Mouse (Mus musculus) MEL (cell line): Measurements from ENCODE around the gene Pih1d2.

Source experiments
- BHLHE40 ChIP-seq: IDR thresholded peaks from 2 replicates; pipeline ENCODE4 v1.6.1; 2012; ENCODE audit warnings: low read depth, mild to moderate bottlenecking, inconsistent platforms, low read length, improper control_type of control experiment, borderline replicate concordance
- CTCF ChIP-seq, 3 experiments: IDR thresholded peaks in 2 of 3; conservative IDR thresholded peaks in 1 of 3; 2 replicates each; pipeline ENCODE4 v1.5.1; 2011 to 2012; ENCODE audit warnings: low read length in 3 of 3, low read depth in 2 of 3, mild to moderate bottlenecking in 2 of 3, improper control_type of control experiment in 1 of 3, inconsistent platforms in 1 of 3, mixed read lengths in 1 of 3, moderate library complexity in 1 of 3; ENCODE audit not compliant: control insufficient read depth in 1 of 3, insufficient read depth in 1 of 3, poor library complexity in 1 of 3, severe bottlenecking in 1 of 3
- EP300 ChIP-seq, 2 experiments: IDR thresholded peaks; 2 replicates each; pipeline ENCODE4 v1.6.1; 2011; ENCODE audit warnings: improper control_type of control experiment in 2 of 2, low read length in 2 of 2, low read depth in 1 of 2, mild to moderate bottlenecking in 1 of 2
- POLR2A ChIP-seq, 2 experiments: IDR thresholded peaks; 2 replicates each; pipeline ENCODE4 v1.6.1; 2011 to 2012; ENCODE audit warnings: low read length in 2 of 2, mild to moderate bottlenecking in 2 of 2, control low read depth in 1 of 2, improper control_type of control experiment in 1 of 2, low read depth in 1 of 2, moderate library complexity in 1 of 2; ENCODE audit not compliant: control insufficient read depth in 1 of 2, insufficient read depth in 1 of 2, poor library complexity in 1 of 2

- TF ChIP-seq EP300 (IDR thresholded peaks at IDR 0.05; ENCODE audit: low read depth in 1 of 2, low read length in 2 of 2) (no peak), POLR2A (IDR thresholded peaks at IDR 0.05; ENCODE audit: control insufficient read depth in 1 of 2, insufficient read depth in 1 of 2, low read depth in 1 of 2, low read length in 2 of 2, poor library complexity in 1 of 2) (no peak), CTCF (IDR thresholded peaks at IDR 0.05 in 2 of 3, conservative IDR thresholded peaks at IDR 0.05 in 1 of 3; ENCODE audit: control insufficient read depth in 1 of 3, insufficient read depth in 1 of 3, low read depth in 2 of 3, low read length in 3 of 3, poor library complexity in 1 of 3, severe bottlenecking in 1 of 3) (no peak), BHLHE40 (no peak)
These were observed 30.2 kb upstream of the Pih1d2 start for GRCm38 (mm10) chr9:50586955-50587354.
